Mouse (Mus musculus): ENCODE measurements around the gene Notch2. TPM values are rescaled to one million over a fixed set of nuclear protein-coding genes. Genes with fewer than 3 reads are reported as not detected.
"Not testable (repeated sequence)": the region's sequence is repeated elsewhere in the genome, so short reads cannot be mapped to it uniquely, and the experiment has no call there.

Notch2 gene
- polyA plus RNA-seq, 1 experiment, result 6.6 TPM

- Histone ChIP-seq H3K4me1 (ENCODE audit: control insufficient read depth, insufficient read depth, insufficient read length, low read length) (peaks cover 5% of the 10 kb centered on the region), H3K36me3 (ENCODE audit: control insufficient read depth, insufficient read depth, low read length) (no peaks in the 10 kb centered on the region), H3K27me3 (ENCODE audit: control insufficient read depth, insufficient read depth, low read length) (no peaks in the 10 kb centered on the region), H3K27ac (ENCODE audit: insufficient read depth, low read depth, low read length) (no peak overlapping the region), H3K4me3 (ENCODE audit: low read depth, low read length) (no peak overlapping the region)
- TF ChIP-seq POLR2A (IDR thresholded peaks at IDR 0.05; ENCODE audit: low read depth, low read length), result no peak
- WGBS, result 43% methylated on average over 4 of the region's 4 CpGs
These were observed 30.3 kb downstream of the Notch2 start for GRCm38 (mm10) chr3:98043669-98044068.

- no peaks in the 10 kb centered on the region for H3K36me3 ChIP-seq (ENCODE audit: control insufficient read depth, insufficient read depth, low read length)
- peak overlapping the region; percentile 39 for H3K27ac ChIP-seq (ENCODE audit: insufficient read depth, low read depth, low read length)
- H3K27me3 ChIP-seq (ENCODE audit: control insufficient read depth, insufficient read depth, low read length), result no peaks in the 10 kb centered on the region
- H3K4me1 ChIP-seq (ENCODE audit: control insufficient read depth, insufficient read depth, insufficient read length, low read length), result peaks cover 5% of the 10 kb centered on the region
- TF ChIP-seq POLR2A (IDR thresholded peaks at IDR 0.05; ENCODE audit: low read depth, low read length), result no peak
- no peak for TF ChIP-seq CTCF (IDR thresholded peaks at IDR 0.05; ENCODE audit: extremely low read depth, insufficient read length, insufficient replicate concordance, low read depth, low read length)
- no peak overlapping the region for H3K4me3 ChIP-seq (ENCODE audit: low read depth, low read length)
- 29% methylated on average over 4 of the region's 4 CpGs for WGBS
These were observed 31.5 kb downstream of the Notch2 start for GRCm38 (mm10) chr3:98044768-98045368.

GRCm38 (mm10) chr3:98045465-98046148 lies 32.3 kb downstream of the Notch2 start:
- H3K27ac ChIP-seq (ENCODE audit: insufficient read depth, low read depth, low read length), result peak overlapping the region; percentile 18; the same call in 1 of the 2 replicates
- peaks cover 5% of the 10 kb centered on the region for H3K4me1 ChIP-seq (ENCODE audit: control insufficient read depth, insufficient read depth, insufficient read length, low read length)
- TF ChIP-seq POLR2A (IDR thresholded peaks at IDR 0.05; ENCODE audit: low read depth, low read length) (no peak), CTCF (IDR thresholded peaks at IDR 0.05; ENCODE audit: extremely low read depth, insufficient read length, insufficient replicate concordance, low read depth, low read length) (no peak)
- H3K4me3 ChIP-seq (ENCODE audit: low read depth, low read length), result no peak overlapping the region
- H3K27me3 ChIP-seq (ENCODE audit: control insufficient read depth, insufficient read depth, low read length), result no peaks in the 10 kb centered on the region
- H3K36me3 ChIP-seq (ENCODE audit: control insufficient read depth, insufficient read depth, low read length), result no peaks in the 10 kb centered on the region
- 52% methylated on average over 8 of the region's 8 CpGs for WGBS

- Histone ChIP-seq H3K36me3 (ENCODE audit: control insufficient read depth, insufficient read depth, low read length) (no peaks in the 10 kb centered on the region), H3K27ac (ENCODE audit: insufficient read depth, low read depth, low read length) (peak overlapping the region; percentile 18), H3K27me3 (ENCODE audit: control insufficient read depth, insufficient read depth, low read length) (no peaks in the 10 kb centered on the region), H3K4me3 (ENCODE audit: low read depth, low read length) (no peak overlapping the region), H3K4me1 (ENCODE audit: control insufficient read depth, insufficient read depth, insufficient read length, low read length) (peaks cover 5% of the 10 kb centered on the region)
- 16% methylated on average over 8 of the region's 8 CpGs for WGBS
- TF ChIP-seq POLR2A (IDR thresholded peaks at IDR 0.05; ENCODE audit: low read depth, low read length), result no peak
- no peak for TF ChIP-seq CTCF (IDR thresholded peaks at IDR 0.05; ENCODE audit: extremely low read depth, insufficient read length, insufficient replicate concordance, low read depth, low read length)
These were observed 33.0 kb downstream of the Notch2 start for GRCm38 (mm10) chr3:98046305-98046704.

GRCm38 (mm10) chr3:98049671-98050070 lies 36.3 kb downstream of the Notch2 start:
- WGBS, result 100% methylated on average over 1 of the region's 1 CpGs

GRCm38 (mm10) chr3:98050086-98050485 lies 36.8 kb downstream of the Notch2 start:
- 89% methylated on average over 7 of the region's 7 CpGs for WGBS

More at GRCm38 (mm10) chr3:98049671-98050070, 36.3 kb downstream of the Notch2 start:
- no peak overlapping the region for H3K4me3 ChIP-seq (ENCODE audit: low read depth, low read length)
- H3K27ac ChIP-seq (ENCODE audit: insufficient read depth, low read depth, low read length), result no peak overlapping the region
- no peaks in the 10 kb centered on the region for H3K27me3 ChIP-seq (ENCODE audit: control insufficient read depth, insufficient read depth, low read length)
- peaks cover 5% of the 10 kb centered on the region for H3K4me1 ChIP-seq (ENCODE audit: control insufficient read depth, insufficient read depth, insufficient read length, low read length)
- TF ChIP-seq POLR2A (IDR thresholded peaks at IDR 0.05; ENCODE audit: low read depth, low read length) (no peak), CTCF (IDR thresholded peaks at IDR 0.05; ENCODE audit: extremely low read depth, insufficient read length, insufficient replicate concordance, low read depth, low read length) (no peak)
- H3K36me3 ChIP-seq (ENCODE audit: control insufficient read depth, insufficient read depth, low read length), result no peaks in the 10 kb centered on the region

GRCm38 (mm10) chr3:98050492-98051406 lies 37.4 kb downstream of the Notch2 start:
- no peak for TF ChIP-seq POLR2A (IDR thresholded peaks at IDR 0.05; ENCODE audit: low read depth, low read length)
- TF ChIP-seq CTCF (IDR thresholded peaks at IDR 0.05; ENCODE audit: extremely low read depth, insufficient read length, insufficient replicate concordance, low read depth, low read length), result no peak
- H3K4me1 ChIP-seq (ENCODE audit: control insufficient read depth, insufficient read depth, insufficient read length, low read length), result peaks cover 5% of the 10 kb centered on the region
- WGBS, result 78% methylated on average over 14 of the region's 14 CpGs
- H3K36me3 ChIP-seq (ENCODE audit: control insufficient read depth, insufficient read depth, low read length), result no peaks in the 10 kb centered on the region
- H3K4me3 ChIP-seq (ENCODE audit: low read depth, low read length), result no peak overlapping the region
- H3K27ac ChIP-seq (ENCODE audit: insufficient read depth, low read depth, low read length), result no peak overlapping the region
- no peaks in the 10 kb centered on the region for H3K27me3 ChIP-seq (ENCODE audit: control insufficient read depth, insufficient read depth, low read length)

More at GRCm38 (mm10) chr3:98050086-98050485, 36.8 kb downstream of the Notch2 start:
- H3K4me3 ChIP-seq (ENCODE audit: low read depth, low read length); H3K36me3 ChIP-seq (ENCODE audit: control insufficient read depth, insufficient read depth, low read length); H3K4me1 ChIP-seq (ENCODE audit: control insufficient read depth, insufficient read depth, insufficient read length, low read length); H3K27me3 ChIP-seq (ENCODE audit: control insufficient read depth, insufficient read depth, low read length); H3K27ac ChIP-seq (ENCODE audit: insufficient read depth, low read depth, low read length): not testable (repeated sequence)
